Mouse (Mus musculus): Measurements from ENCODE around the gene 5430427O19Rik. TPM values are rescaled to one million over a fixed set of nuclear protein-coding genes. Genes with fewer than 3 reads are reported as not detected.

The 5430427O19Rik gene
- polyA plus RNA-seq (2012), result not detected in 2 replicates

DNA sequence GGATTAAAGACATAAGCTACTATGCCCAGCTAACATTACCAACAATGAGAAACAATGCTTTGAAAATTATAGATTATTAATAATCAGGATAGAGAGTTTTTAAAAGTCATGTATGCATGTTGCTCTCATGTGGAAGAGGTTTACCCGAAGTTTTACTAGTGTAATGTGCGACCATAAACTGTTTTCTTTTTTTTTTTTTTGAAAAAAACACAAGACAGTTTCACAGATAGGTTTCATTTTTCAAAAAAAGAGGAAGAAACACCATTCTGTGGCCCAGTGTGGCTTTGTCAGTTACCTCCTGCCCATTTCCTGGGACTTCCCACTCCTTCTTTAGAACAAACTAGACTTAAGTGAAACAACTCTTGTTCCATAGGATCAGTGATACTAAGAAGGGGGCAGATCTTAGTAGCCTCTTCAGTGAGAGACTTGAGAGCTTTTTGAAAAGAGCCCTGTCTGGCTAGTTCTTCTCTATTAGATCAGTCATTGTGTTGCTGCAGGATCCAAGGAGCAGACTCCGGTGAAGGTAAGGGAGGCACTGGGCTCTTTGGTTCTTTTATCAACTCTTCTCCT, at the start of gene 5430427O19Rik:
TSS of gene 5430427O19Rik (plus strand) at position 441 of the 570 bp plus-strand sequence.
- no peak for TF ChIP-seq GATA1 (IDR thresholded peaks at IDR 0.05; ENCODE audit: low read length)

DNA sequence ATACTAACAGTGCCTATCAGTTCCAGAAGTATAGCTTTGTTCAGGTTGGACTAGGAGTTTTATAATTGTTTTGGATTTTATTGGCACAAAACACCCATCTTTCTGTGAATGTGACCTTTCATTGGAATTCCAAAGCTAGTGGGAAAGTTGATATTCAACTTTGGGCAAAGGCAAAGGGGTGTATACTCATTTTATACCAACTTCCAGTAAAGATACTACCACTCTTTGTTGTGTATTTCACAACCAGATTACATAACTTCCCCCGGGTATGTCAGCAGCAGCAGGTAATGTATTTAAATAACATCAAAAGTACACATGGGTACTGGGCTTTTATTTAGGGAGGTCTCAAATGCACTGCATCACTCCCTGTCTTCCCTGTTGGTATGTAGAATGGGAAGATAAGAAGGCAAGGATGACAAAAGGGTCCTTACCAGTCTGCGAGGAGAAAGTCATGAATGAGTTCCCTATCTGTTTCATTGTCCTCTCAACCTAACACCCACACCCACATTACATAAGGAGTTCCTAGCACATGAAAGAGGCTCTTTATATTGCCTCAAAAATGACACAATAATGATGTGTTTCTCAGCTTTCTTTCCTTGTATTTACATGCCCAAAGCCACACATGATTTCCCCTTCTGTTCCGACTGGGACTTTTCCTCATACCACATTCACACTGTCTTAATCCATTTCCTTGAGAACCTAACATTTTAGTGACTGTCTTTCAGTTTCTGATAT, 42.3 kb upstream of the 5430427O19Rik start:
- TF ChIP-seq GATA1 (IDR thresholded peaks at IDR 0.05; ENCODE audit: low read length), result no peak

DNA sequence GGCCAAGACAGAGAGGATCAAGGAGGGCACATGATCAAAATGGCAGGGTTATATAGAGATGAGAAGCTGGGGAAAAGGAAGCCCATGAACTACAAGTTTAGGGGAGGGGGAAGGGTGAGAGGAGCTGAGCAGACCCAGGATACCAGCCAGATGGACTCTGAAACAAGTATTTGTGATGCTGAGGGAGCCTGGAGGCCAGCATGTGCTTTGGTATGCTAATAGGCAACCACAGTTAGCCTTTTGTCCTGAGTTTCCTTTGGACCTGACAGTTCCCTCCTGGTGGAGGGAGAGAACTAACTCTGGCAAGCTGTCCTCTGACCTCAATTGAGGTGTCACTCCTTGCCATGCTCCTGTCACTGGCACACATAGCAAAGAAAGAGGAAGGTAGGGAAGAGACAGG, 41.2 kb upstream of the 5430427O19Rik start:
- TF ChIP-seq GATA1 (IDR thresholded peaks at IDR 0.05; ENCODE audit: low read length), result no peak

DNA sequence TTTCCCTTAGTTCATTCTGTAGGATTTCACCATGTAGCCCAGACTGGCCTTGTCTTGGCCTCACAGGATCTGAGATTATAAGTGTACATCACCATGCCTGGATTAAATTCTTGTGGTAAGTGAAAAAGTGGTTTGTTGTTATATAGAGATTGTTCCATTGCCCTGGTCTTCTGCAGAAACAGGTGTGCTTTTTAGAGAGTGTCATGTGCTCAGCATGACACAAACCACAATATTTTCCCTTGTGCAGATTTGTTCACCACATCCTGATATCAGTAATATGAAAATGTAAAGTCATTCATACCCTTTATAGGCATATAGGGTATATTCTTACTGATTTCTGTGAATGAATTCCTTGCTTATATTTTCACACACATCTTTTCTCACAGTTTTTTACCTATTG, 31.0 kb upstream of the 5430427O19Rik start:
- TF ChIP-seq GATA1 (IDR thresholded peaks at IDR 0.05; ENCODE audit: low read length), result no peak

DNA sequence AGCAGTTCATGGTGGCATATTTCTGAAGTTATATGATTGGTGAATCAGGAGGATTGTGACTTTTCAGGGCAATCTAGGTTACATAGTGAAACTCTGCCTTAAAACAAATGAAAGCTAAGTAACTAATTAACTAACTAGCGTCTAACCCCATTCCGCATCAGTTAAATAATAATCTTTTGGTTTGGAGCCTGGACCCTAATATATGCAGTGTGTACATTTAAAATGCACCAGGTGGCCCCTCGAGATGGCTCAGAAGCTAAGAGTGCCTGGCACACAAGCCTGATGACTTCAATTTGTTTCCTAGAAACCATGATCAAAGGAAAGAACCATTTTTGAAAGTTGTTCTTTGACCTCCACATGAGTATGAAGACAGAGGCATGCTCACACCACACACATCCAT, 14.2 kb upstream of the 5430427O19Rik start:
- no peak for TF ChIP-seq GATA1 (IDR thresholded peaks at IDR 0.05; ENCODE audit: low read length)

DNA sequence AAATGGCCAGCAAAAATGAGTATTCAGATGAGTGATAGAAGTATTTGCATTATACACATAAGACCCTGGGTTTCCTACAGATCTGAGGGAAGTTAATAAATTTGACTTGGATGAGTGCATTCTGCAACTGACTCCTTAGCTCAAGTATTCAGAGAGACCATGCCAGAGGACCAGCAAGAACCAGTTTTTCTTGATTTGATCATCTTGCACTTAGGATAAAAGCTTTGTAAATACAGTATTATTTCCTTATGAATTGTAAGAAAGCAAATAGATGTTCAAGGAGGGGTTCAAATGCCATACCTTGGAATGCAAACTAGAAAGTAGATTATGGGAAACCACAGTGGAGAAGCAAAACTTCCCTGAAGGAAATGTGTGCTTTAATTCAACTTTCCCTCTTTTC, 13.0 kb upstream of the 5430427O19Rik start:
- TF ChIP-seq GATA1 (IDR thresholded peaks at IDR 0.05; ENCODE audit: low read length), result no peak

DNA sequence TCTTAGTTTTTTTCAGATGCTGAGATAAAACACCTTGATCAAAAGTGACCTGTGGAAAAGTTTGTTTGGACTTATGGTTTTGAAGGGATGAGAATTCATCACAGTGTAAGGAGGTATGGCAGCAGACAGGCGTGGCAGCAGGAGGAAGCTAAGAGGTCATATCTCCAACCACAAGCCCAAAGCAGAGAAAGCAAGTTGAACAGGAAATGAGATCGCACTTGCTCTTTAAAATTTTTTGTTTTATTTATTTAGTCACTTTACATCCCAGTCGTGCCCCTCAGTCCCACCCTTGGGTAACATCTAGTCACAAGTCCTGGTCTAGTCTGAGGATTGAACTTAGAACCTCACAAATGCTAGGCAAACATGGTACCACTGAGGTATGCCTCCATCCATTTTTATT, 2.1 kb upstream of the 5430427O19Rik start:
- TF ChIP-seq GATA1 (IDR thresholded peaks at IDR 0.05; ENCODE audit: low read length), result no peak

DNA sequence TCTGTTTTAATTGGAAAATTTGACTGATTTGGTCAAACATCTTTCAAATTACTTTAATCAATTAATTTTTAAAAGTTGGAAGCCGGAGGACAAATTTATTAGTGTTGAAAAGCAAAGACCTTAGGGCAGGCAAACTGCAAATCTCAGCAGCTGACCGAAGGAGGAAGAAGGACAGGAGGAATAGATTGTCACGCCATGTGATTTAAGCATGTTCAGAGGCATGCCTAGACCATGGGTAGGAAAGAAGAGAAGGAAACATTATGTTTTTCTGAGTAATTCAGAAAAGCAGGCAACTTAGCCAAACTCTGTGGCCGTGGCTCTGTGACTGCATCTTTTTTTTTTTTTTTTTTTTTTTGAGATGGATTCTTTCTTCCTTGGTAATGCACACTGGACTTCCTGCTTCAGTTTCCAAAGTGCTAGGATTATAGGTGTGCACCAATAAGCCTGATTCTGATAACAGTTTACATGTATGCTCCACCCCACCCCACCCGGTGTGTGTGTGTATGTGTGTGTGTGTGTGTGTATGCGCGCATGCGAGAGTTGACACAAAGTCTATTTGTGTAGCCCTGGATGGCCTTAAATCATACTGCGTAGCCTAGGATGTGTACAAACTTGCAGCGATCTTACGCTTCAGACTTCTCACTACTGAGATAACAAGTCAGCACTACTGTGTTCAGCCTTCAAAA, 1.4 kb downstream of the 5430427O19Rik start:
- no peak for TF ChIP-seq GATA1 (IDR thresholded peaks at IDR 0.05; ENCODE audit: low read length)

DNA sequence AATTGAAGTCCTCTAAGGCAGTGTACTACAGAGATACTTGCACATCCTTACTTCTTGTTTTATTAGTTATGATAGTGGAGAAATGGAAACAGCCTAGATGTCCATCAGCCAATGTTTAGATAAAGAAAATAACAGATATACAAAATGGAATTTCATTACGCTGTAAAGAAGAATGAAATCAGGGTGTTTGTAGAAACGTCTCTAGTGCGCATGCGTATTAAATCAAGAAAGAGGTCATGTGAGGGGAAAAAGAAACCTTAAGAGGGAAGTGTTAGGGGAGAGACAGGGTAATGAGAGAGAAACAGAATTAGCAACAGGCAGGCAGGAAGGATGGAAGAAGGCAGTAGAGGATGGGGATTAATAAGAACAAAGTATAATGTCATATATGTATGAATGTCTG, 4.2 kb downstream of the 5430427O19Rik start:
- TF ChIP-seq GATA1 (IDR thresholded peaks at IDR 0.05; ENCODE audit: low read length), result no peak

DNA sequence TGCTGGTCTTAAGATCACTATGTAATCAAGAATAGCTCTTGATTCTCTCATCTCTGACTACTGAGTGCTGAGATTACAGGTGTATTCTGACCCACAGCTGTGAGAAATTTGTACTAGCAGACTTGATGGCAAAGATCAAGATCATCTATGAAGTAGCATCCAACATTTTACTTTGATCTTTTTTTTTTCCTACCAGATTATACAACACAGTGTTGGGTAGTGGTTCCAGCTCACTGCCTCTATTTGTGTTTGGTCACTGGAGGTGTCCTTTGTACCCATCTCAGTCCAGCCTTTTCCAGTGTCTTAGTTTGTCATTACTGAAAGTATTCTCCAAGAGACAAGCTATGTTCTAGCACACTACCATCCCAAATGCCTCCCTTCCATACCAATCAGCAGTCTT, 5.8 kb downstream of the 5430427O19Rik start:
- TF ChIP-seq GATA1 (IDR thresholded peaks at IDR 0.05; ENCODE audit: low read length), result no peak

DNA sequence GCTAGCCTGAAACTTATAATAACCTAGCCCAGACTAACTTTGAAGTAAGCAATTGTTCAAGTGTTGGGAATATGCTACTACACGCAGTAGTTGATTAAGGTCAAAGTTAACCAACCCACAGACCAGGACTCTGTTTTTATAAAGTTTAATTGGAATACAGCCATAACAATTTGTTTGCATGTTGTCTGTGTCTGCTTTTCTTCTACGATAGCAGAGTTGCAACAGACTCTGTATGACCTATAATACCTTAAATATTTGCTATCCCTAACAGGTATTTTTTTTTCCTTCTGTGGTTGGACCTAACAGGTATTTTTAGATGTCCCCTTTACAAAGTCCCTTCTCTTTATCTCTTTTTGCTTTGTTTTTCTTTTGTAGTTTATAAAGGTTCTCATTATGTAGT, 7.6 kb downstream of the 5430427O19Rik start:
- TF ChIP-seq GATA1 (IDR thresholded peaks at IDR 0.05; ENCODE audit: low read length), result no peak

DNA sequence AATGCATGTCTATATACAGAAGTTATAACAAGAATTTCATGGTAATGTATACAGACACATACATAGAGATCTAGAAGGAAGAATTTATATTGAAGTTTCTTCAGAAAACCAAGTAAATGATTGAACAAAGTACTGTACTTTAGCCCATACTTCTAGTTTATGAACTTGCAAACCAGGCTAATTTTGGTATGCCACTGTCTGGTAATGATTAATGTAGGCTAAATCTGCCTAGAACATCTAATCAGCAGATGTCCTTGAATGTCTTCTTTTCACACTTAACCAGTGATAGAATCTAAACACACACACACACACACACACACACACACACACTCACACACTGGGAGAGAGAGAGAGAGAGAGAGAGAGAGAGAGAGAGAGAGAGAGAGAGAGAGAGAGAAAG, 8.1 kb downstream of the 5430427O19Rik start:
- no peak for TF ChIP-seq GATA1 (IDR thresholded peaks at IDR 0.05; ENCODE audit: low read length)

DNA sequence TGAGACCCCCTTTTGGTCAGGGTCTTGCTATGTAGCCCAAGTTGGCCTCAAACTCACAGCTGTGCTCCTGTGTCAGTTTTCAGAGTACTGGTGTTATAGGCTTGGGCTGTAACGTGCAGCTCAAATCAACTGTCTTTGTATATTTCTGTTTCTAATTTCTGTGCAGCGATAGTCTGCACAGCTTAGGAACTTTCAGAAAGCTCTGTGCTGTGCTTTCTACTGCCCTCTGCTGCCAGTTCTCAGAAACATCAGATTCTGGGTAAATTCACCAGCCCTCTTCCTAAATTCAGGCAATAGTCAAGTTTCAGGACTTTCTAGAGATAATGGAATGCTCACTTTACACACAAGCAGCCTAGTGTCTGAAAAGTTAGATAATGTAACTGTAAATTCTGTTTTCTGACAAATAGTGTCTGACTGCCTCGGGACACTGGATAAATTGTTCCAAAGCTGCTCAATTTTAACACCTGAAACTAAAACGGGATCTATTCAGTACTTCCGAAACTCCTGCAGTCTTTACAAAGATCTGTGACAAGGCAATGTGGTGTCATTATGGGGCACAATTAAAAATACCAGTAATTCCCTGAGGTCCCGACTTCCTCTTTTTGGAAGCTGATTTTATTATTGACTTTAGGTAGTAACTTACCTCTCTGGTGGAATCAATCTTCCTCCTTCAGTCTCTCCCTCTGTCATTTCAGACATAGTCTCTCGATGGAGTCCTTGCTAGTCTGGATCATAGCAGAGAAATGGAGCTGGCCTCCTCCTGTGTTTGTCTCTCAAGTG, 9.2 kb downstream of the 5430427O19Rik start:
- TF ChIP-seq GATA1 (IDR thresholded peaks at IDR 0.05; ENCODE audit: low read length), result no peak

DNA sequence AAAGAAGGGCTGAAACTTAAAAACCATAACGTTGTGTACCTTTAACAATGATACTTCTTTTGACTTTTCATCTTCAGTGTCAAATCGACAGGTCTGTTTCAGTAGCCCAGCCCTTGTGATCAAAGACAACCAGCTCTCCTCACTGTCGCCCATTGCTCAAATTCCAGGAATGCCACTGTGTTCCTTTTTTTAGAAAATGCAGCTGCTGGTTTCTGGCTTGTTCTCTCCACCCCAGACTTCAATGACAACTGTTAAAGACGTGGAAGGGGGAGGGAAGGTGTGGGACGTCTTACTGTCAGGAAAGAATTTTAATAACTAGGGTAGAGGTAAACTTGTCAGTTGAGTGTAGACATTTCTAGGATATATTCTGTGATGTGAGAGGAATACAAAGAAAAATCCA, 16.5 kb downstream of the 5430427O19Rik start:
- TF ChIP-seq GATA1 (IDR thresholded peaks at IDR 0.05; ENCODE audit: low read length), result no peak

DNA sequence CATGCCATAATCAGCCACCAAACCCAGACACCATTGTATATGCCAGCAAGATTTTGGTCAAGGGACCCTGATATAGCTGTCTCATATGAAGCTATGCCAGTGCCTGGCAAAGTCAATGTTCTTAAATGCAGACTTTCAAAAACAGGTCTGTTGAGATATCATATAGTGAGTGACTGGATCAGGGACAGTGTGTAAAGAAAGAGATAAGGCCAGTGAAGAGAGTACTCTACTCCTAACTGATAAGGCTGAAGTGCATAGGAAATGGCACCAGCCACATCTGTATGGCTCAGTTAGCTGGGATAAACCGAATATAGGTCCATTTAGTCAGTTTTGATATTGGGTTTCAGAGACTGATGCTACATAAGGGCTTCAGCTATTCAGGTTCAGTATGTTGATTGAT, 31.0 kb downstream of the 5430427O19Rik start:
- no peak for TF ChIP-seq GATA1 (IDR thresholded peaks at IDR 0.05; ENCODE audit: low read length)

DNA sequence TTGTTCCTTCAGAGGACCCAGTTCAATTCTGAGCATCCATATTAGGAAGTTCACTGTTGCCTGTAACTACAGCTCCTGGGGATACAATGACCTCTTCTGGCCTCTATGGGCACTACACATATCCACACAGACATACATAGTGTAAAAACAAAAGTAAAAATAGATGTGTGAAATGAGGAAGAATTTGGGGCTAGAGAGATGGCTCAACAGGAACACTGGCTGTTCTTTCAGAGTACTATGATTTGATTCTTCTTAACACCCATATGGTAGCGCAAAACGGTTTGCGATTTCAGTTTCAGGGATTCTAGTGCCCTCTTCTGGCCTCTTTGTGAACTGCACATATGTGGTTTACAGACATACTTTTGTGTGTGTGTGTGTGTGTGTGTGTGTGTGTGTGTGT, 48.9 kb downstream of the 5430427O19Rik start:
- no peak for TF ChIP-seq GATA1 (IDR thresholded peaks at IDR 0.05; ENCODE audit: low read length)

Data from G1E-ER4 (cell line).